Mouse (Mus musculus) cerebellum, adult 11 months (tissue): ENCODE data around the gene Tnip2.

Experiments
- DNase-seq: peaks from one replicate; pipeline ENCODE4 v3.0.0; 2022

The Tnip2 gene

DNA sequence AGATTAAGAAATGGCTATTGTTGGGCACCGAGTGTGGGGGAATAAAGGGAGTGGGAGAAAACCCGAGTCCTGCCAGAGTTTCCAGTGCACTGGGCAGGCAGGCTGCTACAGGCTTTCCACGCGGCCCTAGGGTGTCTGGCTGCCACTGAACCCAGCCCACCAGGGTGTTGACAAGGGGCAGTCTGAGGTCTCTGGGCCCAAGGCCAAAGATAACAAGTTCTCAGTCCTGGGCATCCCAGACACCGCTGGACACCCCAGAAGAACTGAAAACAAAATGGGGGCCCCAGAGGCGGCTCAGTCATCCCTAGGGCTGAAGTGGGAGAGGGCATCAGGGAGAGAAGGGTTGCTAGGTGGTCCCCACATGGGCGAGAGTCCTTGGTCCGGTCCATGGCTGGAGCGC, 67.6 kb downstream of the Tnip2 start:
- DNase-seq = no peak
